Mouse (Mus musculus) MEL-GATA-1-ER (cell line): Measurements from ENCODE around the gene Nipa2.
"Not testable (repeated sequence)": the region's sequence is repeated elsewhere in the genome, so short reads cannot be mapped to it uniquely, and the experiment has no call there.

Source experiments
- DNase-seq: peaks from one replicate; pipeline ENCODE4 v3.0.0-alpha.2; 2012; ENCODE audit warnings: low read depth; ENCODE audit errors: extremely low read depth

The Nipa2 gene

DNA sequence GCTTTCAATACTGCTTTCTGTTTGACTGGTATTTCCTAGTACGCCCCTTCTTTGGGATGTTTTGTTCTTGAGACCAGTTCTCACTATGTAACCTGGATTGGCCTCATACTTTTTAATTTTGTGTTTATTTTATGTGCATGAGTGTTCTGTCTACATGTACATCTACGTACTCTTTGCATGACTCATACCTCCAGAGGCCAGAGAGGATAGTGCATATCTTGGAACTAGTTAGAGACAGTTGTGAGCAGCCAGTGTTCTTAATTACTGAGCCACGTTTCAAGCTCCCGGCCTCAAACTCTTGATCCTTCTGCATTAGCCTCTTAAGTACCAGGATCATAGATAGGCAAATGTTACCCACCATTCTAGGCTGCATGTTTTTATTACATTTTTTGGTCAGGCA, 23.9 kb downstream of the Nipa2 start:
- DNase-seq: no peak

GRCm38 (mm10) chr7:55935025-55935424, 27.3 kb downstream of the Nipa2 start:
- DNase-seq: no peak

DNA sequence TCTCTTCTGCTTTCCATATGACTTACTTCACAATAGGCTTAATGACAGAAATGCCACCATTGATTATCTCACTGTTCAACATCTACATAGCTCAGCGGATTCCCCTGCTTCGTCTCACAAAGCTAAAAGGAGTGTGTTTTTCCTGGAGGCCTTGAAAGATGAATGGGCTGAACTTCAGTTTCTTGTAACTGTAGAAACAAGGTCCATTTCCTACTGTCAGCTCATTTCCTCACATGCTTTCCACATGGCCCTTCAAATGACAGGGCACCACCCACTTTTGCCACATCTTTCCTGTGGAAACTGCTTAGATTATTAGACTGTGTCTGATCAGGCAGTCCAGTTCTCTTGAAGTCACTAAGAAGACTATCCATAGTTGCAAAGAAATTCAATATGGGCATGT, 33.6 kb downstream of the Nipa2 start:
- DNase-seq: no peak

DNA sequence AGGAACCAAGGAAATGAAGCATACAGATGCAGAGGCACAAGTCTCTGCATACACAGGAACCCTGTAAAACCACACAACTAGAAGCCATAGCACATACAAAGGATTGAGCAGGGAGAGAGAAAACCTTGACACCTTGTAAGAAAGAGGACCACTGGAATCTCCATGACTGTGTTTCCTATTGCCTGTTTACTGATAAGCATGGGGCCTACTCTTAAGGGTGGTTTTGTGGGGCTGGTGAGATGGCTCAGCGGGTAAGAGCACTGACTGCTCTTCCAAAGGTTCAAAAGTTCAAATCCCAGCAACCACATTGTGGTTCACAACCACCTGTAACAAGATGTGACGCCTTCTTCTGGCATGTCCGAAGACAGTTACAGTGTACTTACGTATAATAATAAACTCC, 35.0 kb downstream of the Nipa2 start:
- DNase-seq: no peak

DNA sequence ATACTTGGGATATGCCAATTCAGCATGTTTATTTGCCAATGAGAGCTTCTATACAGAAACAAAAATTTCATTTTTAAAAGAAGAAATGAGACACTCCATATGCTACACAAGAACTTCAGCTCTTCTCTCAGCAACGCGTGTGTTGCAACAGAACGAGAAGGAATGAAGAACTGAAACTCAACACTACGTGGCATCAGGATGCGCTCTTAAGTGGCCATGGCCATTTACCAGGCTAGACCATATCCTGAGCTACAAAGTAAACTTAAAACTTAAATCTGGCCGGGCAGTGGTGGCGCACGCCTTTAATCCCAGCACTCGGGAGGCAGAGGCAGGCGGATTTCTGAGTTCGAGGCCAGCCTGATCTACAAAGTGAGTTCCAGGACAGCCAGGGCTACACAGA, 43.9 kb downstream of the Nipa2 start:
- not testable (repeated sequence) for DNase-seq

DNA sequence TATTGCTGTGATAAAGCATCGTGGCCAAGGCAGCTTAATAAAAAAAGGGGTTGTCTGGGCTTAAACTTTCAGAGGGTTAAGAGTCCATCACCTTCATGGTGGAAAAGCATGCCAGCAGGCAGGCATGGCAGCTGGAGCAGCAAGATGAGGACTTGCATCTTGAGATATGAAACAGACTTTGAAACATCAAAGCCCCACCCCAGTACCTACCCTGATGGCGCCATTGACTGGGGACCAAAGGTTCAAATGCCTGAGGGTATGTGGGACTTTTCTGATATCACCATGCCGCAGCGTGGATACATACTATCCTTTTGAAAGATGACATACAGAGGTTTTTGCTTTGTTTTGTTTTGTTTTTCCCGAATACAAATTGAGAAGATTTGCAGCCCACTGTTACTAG, 50.2 kb downstream of the Nipa2 start:
- DNase-seq: no peak

DNA sequence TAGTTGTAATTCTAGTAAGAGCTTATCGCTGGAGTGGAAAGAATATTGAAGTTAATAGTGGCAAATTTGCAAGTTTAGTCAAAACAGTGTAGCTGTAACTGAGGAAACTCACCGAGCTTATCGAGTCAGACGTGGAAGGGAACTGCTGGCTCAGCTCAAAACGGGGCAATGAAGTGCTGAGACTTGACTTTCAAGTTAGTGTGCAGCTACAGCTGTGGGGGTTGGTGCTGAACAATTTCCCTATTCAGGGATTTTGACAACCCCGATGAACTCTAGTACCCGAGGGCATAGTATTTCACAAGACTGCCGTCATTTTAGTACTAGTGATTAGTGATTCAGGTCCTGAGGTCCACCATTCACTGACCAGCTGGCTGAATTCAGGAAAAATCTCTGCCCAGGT, 50.9 kb downstream of the Nipa2 start:
- no peak for DNase-seq

DNA sequence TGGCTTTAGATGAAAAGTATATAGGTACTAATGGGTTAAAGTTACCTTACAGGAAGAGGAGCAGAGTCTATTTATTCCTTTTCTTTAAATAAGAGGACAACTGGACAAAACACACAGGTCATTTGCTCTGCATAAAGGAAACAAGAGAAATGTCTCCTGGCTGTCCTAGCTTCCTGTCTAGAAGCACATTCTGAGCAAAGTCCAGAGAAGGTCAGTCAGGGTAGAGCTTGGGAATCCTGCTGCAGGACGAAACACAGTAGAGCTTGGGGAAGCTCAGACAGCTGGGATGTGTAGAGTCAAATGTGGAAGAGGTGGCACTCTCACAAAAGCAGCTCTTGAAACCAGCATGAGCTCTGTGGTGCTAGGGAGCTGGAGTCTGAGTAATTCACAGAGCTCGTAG, 51.9 kb downstream of the Nipa2 start:
- no peak for DNase-seq

DNA sequence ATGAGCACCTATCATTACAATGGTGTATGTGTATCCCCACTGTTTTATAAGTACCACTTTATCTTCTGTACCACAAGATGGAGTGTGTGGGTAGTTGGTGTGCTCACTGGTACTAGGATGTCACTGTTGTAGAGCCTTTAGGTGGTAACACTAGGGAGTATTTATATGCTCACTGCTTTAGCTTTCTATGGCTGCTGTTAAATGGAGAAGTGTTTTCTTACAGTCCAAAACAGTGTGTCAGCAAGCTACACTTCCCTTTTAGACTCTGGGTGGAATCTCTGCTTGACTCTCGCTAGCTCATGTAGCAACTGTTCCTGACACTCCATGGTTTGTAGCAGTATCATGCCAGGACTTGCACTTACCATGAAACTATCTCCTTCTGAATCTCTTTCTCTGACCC, 52.8 kb downstream of the Nipa2 start:
- no peak for DNase-seq

DNA sequence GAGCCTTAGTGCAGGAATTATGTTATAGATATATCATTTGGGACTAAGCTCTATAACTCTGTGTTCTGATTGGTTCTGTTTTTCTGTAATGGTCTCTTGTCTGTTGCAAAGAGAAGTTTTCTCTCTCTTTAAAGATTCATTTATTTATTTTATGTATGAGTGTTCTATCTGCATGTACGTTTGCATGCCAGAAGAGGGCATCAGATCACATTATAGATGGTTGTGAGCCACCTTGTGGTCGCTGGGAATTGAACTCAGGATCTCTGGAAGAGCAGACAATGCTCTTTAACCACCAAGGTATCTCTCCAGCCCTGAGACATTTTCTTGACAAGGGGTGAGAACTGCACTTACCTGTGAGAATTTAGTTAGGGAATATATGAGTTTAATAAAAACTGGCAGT, 56.8 kb downstream of the Nipa2 start:
- no peak for DNase-seq

- no peak for DNase-seq
Observed at GRCm38 (mm10) chr7:55903766-55904165, 58.5 kb downstream of the Nipa2 start.

GRCm38 (mm10) chr7:55891797-55892196, 70.5 kb downstream of the Nipa2 start:
- no peak for DNase-seq

- no peak for DNase-seq
Observed at GRCm38 (mm10) chr7:55890731-55891130, 71.5 kb downstream of the Nipa2 start.

DNA sequence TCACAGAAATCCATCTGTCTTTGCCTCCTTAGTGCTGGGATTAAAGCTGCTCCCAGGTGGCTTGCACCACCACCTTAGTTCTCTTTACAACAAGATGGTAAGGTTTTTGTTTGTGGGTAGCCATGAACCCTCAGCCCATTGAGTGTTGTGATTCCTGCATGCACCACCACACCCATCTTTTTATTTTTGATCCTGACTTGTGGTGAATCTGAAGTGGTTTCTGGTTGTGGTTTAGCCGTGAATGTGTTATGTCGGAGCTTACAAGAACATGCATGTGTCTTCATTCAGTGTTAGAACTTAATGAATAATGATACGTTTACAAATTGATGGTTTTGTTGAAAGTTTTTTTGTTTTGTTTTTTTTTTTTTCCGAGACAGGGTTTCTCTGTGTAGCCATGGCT, 72.3 kb downstream of the Nipa2 start:
- DNase-seq: no peak

DNA sequence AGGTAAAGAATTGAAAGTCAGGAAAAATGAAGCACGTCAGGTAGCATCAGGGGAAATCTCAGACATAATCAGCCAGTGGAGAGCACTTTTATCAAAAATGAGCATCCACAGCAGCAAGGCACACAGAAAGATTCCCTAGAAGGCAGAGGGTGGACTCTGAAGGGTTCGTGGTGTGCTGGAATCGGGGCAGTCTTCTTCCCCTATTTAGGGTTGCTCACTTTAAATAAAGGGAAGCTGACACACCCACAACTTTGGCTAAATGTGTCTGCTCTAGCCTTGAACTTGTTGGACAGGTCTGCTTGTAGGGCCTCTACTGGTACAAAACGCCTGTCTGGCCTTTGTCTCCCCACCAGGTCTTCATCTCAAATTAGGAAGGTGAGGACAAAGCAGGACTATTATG, 73.7 kb downstream of the Nipa2 start:
- DNase-seq: no peak
